Comparison of ENCODE assay signal across 25 mouse cellular contexts in genomic region chr16:77601994-77602393, GRCm38 (mm10). TPM values are rescaled to one million over a fixed set of nuclear protein-coding genes. Genes with fewer than 3 reads are reported as not detected.
DNase-seq lines count a peak whose midpoint lies in the region; ATAC-seq and TF ChIP-seq lines count a peak whose summit lies in the region.
"Had no signal": no experiment of that assay in that cellular context is flagged by ENCODE, and none has a peak within 500 bp of the region (broad histone marks: within the 10 kb centered on the region; RNA-seq: fewer than 3 reads in every experiment).

TSS of gene Gm11146 (minus strand) at chr16:77602094.

- peaks cover 5% of the 10 kb centered on the region for H3K79me2 ChIP-seq in myocyte (ENCODE audit: control insufficient read depth, insufficient read depth)

- 85% methylated on average over 1 of the region's 1 CpGs for WGBS in midbrain, embryonic 11.5 days
- WGBS in midbrain, embryonic 15.5 days: 84% methylated on average over 1 of the region's 1 CpGs
- WGBS in embryonic facial prominence, embryonic 10.5 days: 83% methylated on average over 1 of the region's 1 CpGs

- no peak within 1 kb of the TSS for H3K4me3 ChIP-seq in midbrain, embryonic 11.5 days (ENCODE audit: low read depth, low read length)
- no peak within 1 kb of the TSS for H3K4me3 ChIP-seq in midbrain, embryonic 15.5 days
- H3K4me3 ChIP-seq in bone marrow macrophage, adult 2 months (ENCODE audit: insufficient read depth, low read length): no peak within 1 kb of the TSS
- no peak within 1 kb of the TSS for H3K4me3 ChIP-seq in embryonic fibroblast, embryonic 13.5 days (ENCODE audit: insufficient read depth, low read length)
- H3K4me3 ChIP-seq in myocyte: no peak within 1 kb of the TSS
- no peak within 1 kb of the TSS for H3K4me3 ChIP-seq in embryonic facial prominence, embryonic 10.5 days
- H3K4me3 ChIP-seq: embryonic facial prominence, embryonic 12.5 days; forebrain, embryonic 13.5 days; forebrain, embryonic 15.5 days had no signal

- no peak for ATAC-seq in midbrain, embryonic 11.5 days (ENCODE audit: low FRiP score)
- no peak for ATAC-seq in midbrain, embryonic 15.5 days (replicated peaks)
- no peak for ATAC-seq in erythroblast, adult 5-6 weeks (replicated peaks; ENCODE audit: low FRiP score, poor library complexity, severe bottlenecking)
- ATAC-seq: forebrain, embryonic 13.5 days; forebrain, embryonic 15.5 days; forebrain, postnatal 0 days had no signal

- no peak within 1 kb of the TSS for H3K4me2 ChIP-seq in midbrain, embryonic 11.5 days
- H3K4me2 ChIP-seq in midbrain, embryonic 15.5 days: no peak within 1 kb of the TSS
- H3K4me2 ChIP-seq in myocyte (ENCODE audit: low read depth): peak within 1 kb of the TSS; percentile 28
- H3K4me2 ChIP-seq: embryonic facial prominence, embryonic 12.5 days; forebrain, embryonic 13.5 days; forebrain, embryonic 15.5 days had no signal

- no peaks in the 10 kb centered on the region for H3K9me3 ChIP-seq in midbrain, embryonic 11.5 days (ENCODE audit: control insufficient read depth, low read length)
- no peaks in the 10 kb centered on the region for H3K9me3 ChIP-seq in midbrain, embryonic 15.5 days
- no peaks in the 10 kb centered on the region for H3K9me3 ChIP-seq in embryonic facial prominence, embryonic 10.5 days
- H3K9me3 ChIP-seq: embryonic facial prominence, embryonic 12.5 days; forebrain, embryonic 13.5 days; forebrain, embryonic 15.5 days had no signal

- no peak within 1 kb of the TSS for H3K9ac ChIP-seq in midbrain, embryonic 11.5 days (ENCODE audit: low read length)
- H3K9ac ChIP-seq in midbrain, embryonic 15.5 days: no peak within 1 kb of the TSS
- H3K9ac ChIP-seq: embryonic facial prominence, embryonic 12.5 days; forebrain, embryonic 13.5 days; forebrain, embryonic 15.5 days; forebrain, postnatal 0 days had no signal

- no peaks in the 10 kb centered on the region for H3K4me1 ChIP-seq in midbrain, embryonic 11.5 days (ENCODE audit: control insufficient read depth, insufficient read depth, low read length)
- 0 out of 2 replicates have a peak, but pooled peaks cover 3% of the 10 kb centered on the region for H3K4me1 ChIP-seq in midbrain, embryonic 15.5 days
- peaks cover 22% of the 10 kb centered on the region for H3K4me1 ChIP-seq in bone marrow macrophage, adult 2 months (ENCODE audit: control insufficient read depth, insufficient read depth, low read length)
- no peaks in the 10 kb centered on the region for H3K4me1 ChIP-seq in embryonic fibroblast, embryonic 13.5 days (ENCODE audit: control insufficient read depth, insufficient read depth, low read length)
- H3K4me1 ChIP-seq in embryonic facial prominence, embryonic 10.5 days: no peaks in the 10 kb centered on the region
- H3K4me1 ChIP-seq: embryonic facial prominence, embryonic 12.5 days had no signal

- TF ChIP-seq POLR2A in bone marrow macrophage, adult 2 months (IDR thresholded peaks at IDR 0.05; ENCODE audit: borderline replicate concordance, low read depth, low read length): no peak
- no peak for TF ChIP-seq POLR2A in embryonic fibroblast, embryonic 13.5 days (IDR thresholded peaks at IDR 0.05; ENCODE audit: low read depth, low read length)
- no peak for TF ChIP-seq POLR2A in myocyte (IDR thresholded peaks at IDR 0.05; ENCODE audit: insufficient read length, low read depth)

- no peak within 1 kb of the TSS for H3ac ChIP-seq in myocyte (ENCODE audit: control insufficient read depth, insufficient read length)

- DNase-seq in midbrain, embryonic 11.5 days (ENCODE audit: low spot score, missing footprints): peak; percentile 23
- DNase-seq in embryonic facial prominence, embryonic 10.5 days (ENCODE audit: low spot score): no peak
- no peak for DNase-seq in urinary bladder, adult 2 months (ENCODE audit: low spot score)
- DNase-seq: adrenal gland, postnatal 10 days; adrenal gland, postnatal 25 days; cerebellum, adult 11-12 months; cerebellum, postnatal 10 days; forebrain, postnatal 0 days had no signal

- no peaks in the 10 kb centered on the region for H3K36me3 ChIP-seq in midbrain, embryonic 11.5 days (ENCODE audit: control insufficient read depth, insufficient read depth, low read length)
- no peaks in the 10 kb centered on the region for H3K36me3 ChIP-seq in midbrain, embryonic 15.5 days (replicated peaks)
- H3K36me3 ChIP-seq in myocyte (ENCODE audit: control insufficient read depth, insufficient read depth): no peaks in the 10 kb centered on the region
- peaks cover 8% of the 10 kb centered on the region for H3K36me3 ChIP-seq in embryonic facial prominence, embryonic 10.5 days (replicated peaks)

- H3K27me3 ChIP-seq in midbrain, embryonic 11.5 days (ENCODE audit: control insufficient read depth, insufficient read depth, low read length): no peaks in the 10 kb centered on the region
- H3K27me3 ChIP-seq in midbrain, embryonic 15.5 days (replicated peaks): no peaks in the 10 kb centered on the region
- H3K27me3 ChIP-seq in myocyte (ENCODE audit: control insufficient read depth, insufficient read depth, insufficient read length): no peaks in the 10 kb centered on the region
- H3K27me3 ChIP-seq in embryonic facial prominence, embryonic 10.5 days (replicated peaks; ENCODE audit: low read depth, poor library complexity, severe bottlenecking): no peaks in the 10 kb centered on the region
- H3K27me3 ChIP-seq: embryonic facial prominence, embryonic 12.5 days; forebrain, embryonic 13.5 days; forebrain, embryonic 15.5 days had no signal

- no peak for TF ChIP-seq CTCF in bone marrow macrophage, adult 2 months (IDR thresholded peaks at IDR 0.05; ENCODE audit: low read depth, low read length)
- TF ChIP-seq CTCF in embryonic fibroblast, embryonic 13.5 days (IDR thresholded peaks at IDR 0.05; ENCODE audit: borderline replicate concordance, insufficient read depth, low read length): no peak

- H3K27ac ChIP-seq in midbrain, embryonic 11.5 days (ENCODE audit: low read depth, low read length): no peak within 1 kb of the TSS
- no peak within 1 kb of the TSS for H3K27ac ChIP-seq in midbrain, embryonic 15.5 days
- peak within 1 kb of the TSS; percentile 66 for H3K27ac ChIP-seq in bone marrow macrophage, adult 2 months (ENCODE audit: insufficient read depth, low read depth, low read length)
- peak within 1 kb of the TSS; percentile 11; the same call in 1 of the 2 replicates for H3K27ac ChIP-seq in embryonic fibroblast, embryonic 13.5 days (ENCODE audit: insufficient read depth, low read length)
- H3K27ac ChIP-seq in embryonic facial prominence, embryonic 10.5 days (replicated peaks): no peak within 1 kb of the TSS
- H3K27ac ChIP-seq: embryonic facial prominence, embryonic 12.5 days; forebrain, embryonic 13.5 days; forebrain, embryonic 15.5 days had no signal

TF ChIP-seq in myocyte, 11 proteins besides CTCF, POLR2A, EP300 and RAD21:
- no peak for TF ChIP-seq E2F4 (IDR thresholded peaks at IDR 0.05; ENCODE audit: insufficient read depth)
- TF ChIP-seq TCF12 (IDR thresholded peaks at IDR 0.05; ENCODE audit: insufficient read depth, poor library complexity, severe bottlenecking): no peak
- TF ChIP-seq USF1 (IDR thresholded peaks at IDR 0.05; ENCODE audit: low read depth): no peak
- TF ChIP-seq SRF (IDR thresholded peaks at IDR 0.05; ENCODE audit: control insufficient read depth, insufficient read length, low read depth): no peak
- TF ChIP-seq REST (IDR thresholded peaks at IDR 0.05; ENCODE audit: insufficient read depth, insufficient read length): no peak
- TF ChIP-seq MYOG (IDR thresholded peaks at IDR 0.05; ENCODE audit: control insufficient read depth in 1 of 3, insufficient read depth in 1 of 3, insufficient read length in 2 of 3, low read depth in 2 of 3): no peak
- TF ChIP-seq POLR2AphosphoS2 (IDR thresholded peaks at IDR 0.05; ENCODE audit: insufficient read length, low read depth): no peak

RNA-seq across cellular contexts. Expression of gene Gm11146, which starts in this region (rescaled TPM):
- polyA plus RNA-seq in midbrain, embryonic 11.5 days (2014; fragmentation: Nextera tagmentation; extraction: Ambion mirVana): not detected in 2 replicates
- polyA plus RNA-seq in midbrain, embryonic 15.5 days (2015; fragmentation: Nextera tagmentation; extraction: Ambion mirVana): not detected in 2 replicates
- polyA plus RNA-seq in bone marrow macrophage, adult 2 months (2012; ENCODE audit: insufficient read depth, insufficient read length, missing spikeins): not detected in 2 replicates
- not detected in 2 replicates for polyA plus RNA-seq in embryonic fibroblast, embryonic 13.5 days (2011; ENCODE audit: insufficient read length, low read depth, missing spikeins)
- polyA plus RNA-seq in myocyte (2012; fragmentation: generic; extraction: Trizol): not detected
- total RNA-seq in erythroblast, adult 5-6 weeks (2015; ENCODE audit: low replicate concordance): not detected in 2 replicates
- not detected in 2 replicates for total RNA-seq in erythroblast, adult 5-6 weeks (2017; ENCODE audit: low replicate concordance)
- not detected in 2 replicates for polyA plus RNA-seq in embryonic facial prominence, embryonic 10.5 days (2016; fragmentation: Nextera tagmentation; extraction: Ambion mirVana)
- polyA plus RNA-seq in urinary bladder, adult 2 months (2012; rRNA removed): not detected in 2 replicates
- total RNA-seq: adrenal gland, adult 2 months; adrenal gland, postnatal 10 days; adrenal gland, postnatal 25 days; adrenal gland, postnatal 4 days; ES-E14; forebrain, postnatal 0 days; MEL had no signal
- polyA plus RNA-seq: adrenal gland, adult 2 months; C2C12; cerebellum, adult 2 months; cortical plate, adult 2 months; embryonic facial prominence, embryonic 12.5 days; embryonic facial prominence, embryonic 14.5 days; forebrain, embryonic 11.5 days; forebrain, embryonic 13.5 days; forebrain, embryonic 15.5 days; forebrain, postnatal 0 days had no signal

Comparison
In these comparisons a context has a peak if more than half of its experiments do, and no peak if none do; other contexts are left out.
1. Peak in DNase-seq in midbrain, embryonic 11.5 days; RNA of the gene not detected or under 1 TPM.
2. H3K27ac ChIP-seq: peak in bone marrow macrophage, adult 2 months (single experiment) and embryonic fibroblast, embryonic 13.5 days (single experiment); none in midbrain, embryonic 11.5 days (single experiment), midbrain, embryonic 15.5 days (single experiment) and embryonic facial prominence, embryonic 10.5 days (single experiment).